Mouse (Mus musculus) neural tube, embryonic 12.5 days (tissue): ENCODE data around the gene Sdad1. TPM values are rescaled to one million over a fixed set of nuclear protein-coding genes. Genes with fewer than 3 reads are reported as not detected.
A peak's percentile ranks its signal among the peaks of the same experiment; 100 is the strongest.
"Not testable (repeated sequence)": the region's sequence is repeated elsewhere in the genome, so short reads cannot be mapped to it uniquely, and the experiment has no call there.

Experiments used
- ATAC-seq: fragments of 200-750 bp; cut with Nextera tagmentation; 2 replicates; pipeline ENCODE4 v1.8.0; 2017; ENCODE audit warnings: low read depth, mild to moderate bottlenecking, moderate TSS enrichment, moderate library complexity; ENCODE audit not compliant: low FRiP score
- H3K27ac ChIP-seq: fragments of 300-500 bp; sonication (generic); 2 replicates; pipeline ENCODE4 v1.5.1; 2016
- H3K27me3 ChIP-seq: fragments of 300-500 bp; sonication (generic); replicated peaks from 2 replicates; pipeline ENCODE4 v1.6.1; 2016; ENCODE audit warnings: mild to moderate bottlenecking
- H3K36me3 ChIP-seq: fragments of 300-500 bp; sonication (generic); 2 replicates; pipeline ENCODE4 v1.6.1; 2016; ENCODE audit warnings: mild to moderate bottlenecking
- H3K4me1 ChIP-seq: fragments of 300-500 bp; sonication (generic); 2 replicates; pipeline ENCODE4 v1.6.1; 2016
- H3K4me2 ChIP-seq: fragments of 300-500 bp; sonication (generic); replicated peaks from 2 replicates; pipeline ENCODE4 v1.6.1; 2016; ENCODE audit warnings: mild to moderate bottlenecking
- H3K4me3 ChIP-seq: fragments of 300-500 bp; sonication (generic); 2 replicates; pipeline ENCODE4 v1.5.1; 2016
- H3K9ac ChIP-seq: fragments of 300-500 bp; sonication (generic); 2 replicates; pipeline ENCODE4 v1.6.1; 2016; ENCODE audit warnings: mild to moderate bottlenecking
- H3K9me3 ChIP-seq: fragments of 300-500 bp; sonication (generic); 2 replicates; pipeline ENCODE4 v1.6.1; 2016; ENCODE audit warnings: mild to moderate bottlenecking
- WGBS: fragments of 180-500 bp; shearing (Covaris S2); methylation state at CpG from one replicate; pipeline ENCODE4 v1.1.7; 2016; 5-methylcytosine and 5-hydroxymethylcytosine counted together
- polyA plus RNA-seq: library from polyadenylated mRNA; unstranded; fragments of >200 nt; fragmentation: Nextera tagmentation; extraction: Ambion mirVana; gene quantifications from 2 replicates; pipeline ENCODE4 v1.2.1, GENCODE M21; 2016

The Sdad1 gene
- 33.6 and 35.0 TPM in 2 replicates for polyA plus RNA-seq

DNA sequence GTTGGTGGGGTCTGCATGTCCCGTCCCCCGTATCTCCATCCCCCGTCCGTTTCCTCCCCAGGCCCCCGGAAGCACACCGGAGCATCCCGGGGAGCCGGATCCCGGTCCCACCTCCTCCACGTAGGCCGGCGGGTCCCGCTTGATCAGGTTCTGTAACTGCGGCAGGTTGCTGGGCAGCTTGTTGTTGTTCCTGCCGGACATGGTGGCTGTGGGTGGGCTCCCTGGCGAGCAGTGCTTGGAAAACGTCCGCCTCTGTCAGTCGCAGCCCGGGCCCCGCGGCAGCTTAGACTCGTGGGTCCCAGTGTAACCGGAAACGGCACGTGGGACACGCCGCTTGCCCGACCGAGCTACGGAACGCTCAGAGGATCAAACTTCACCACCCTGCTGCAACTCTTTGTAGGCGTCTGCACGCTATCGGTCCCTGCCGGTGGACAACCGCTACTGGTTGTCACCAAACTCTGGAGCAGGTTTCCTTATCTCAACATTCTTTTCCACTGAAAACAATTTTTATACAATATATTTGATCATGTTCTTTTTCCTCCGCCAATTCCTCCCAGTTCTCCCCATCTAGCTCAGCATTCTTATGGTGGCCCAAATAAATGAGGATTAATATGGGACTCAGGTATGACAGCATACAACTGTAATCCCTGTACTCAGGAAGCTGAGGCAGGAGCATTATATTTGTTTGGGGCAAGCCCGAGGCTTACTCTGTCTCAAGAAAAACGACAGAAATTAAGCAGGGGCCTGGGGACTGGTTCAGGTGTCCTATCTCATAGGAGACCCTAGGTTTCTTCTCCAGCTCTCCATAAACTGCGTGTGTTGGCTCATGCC is at the start of gene Sdad1:
Gene Sdad1, minus strand, starts transcription at position 799 of the 831 bp plus-strand sequence.
- Histone ChIP-seq H3K36me3 (peaks cover 9% of the 10 kb centered on the region), H3K4me2 (peak within 1 kb of the TSS; percentile 87), H3K4me1 (peaks cover 11% of the 10 kb centered on the region), H3K4me3 (peak within 1 kb of the TSS; percentile 92), H3K9me3 (no peaks in the 10 kb centered on the region), H3K9ac (peak within 1 kb of the TSS; percentile 82), H3K27me3 (no peaks in the 10 kb centered on the region), H3K27ac (peak within 1 kb of the TSS; percentile 42; the same call in 1 of the 2 replicates)
- ATAC-seq = peak; percentile 94
- WGBS = 2% methylated on average over 41 of the region's 41 CpGs

DNA sequence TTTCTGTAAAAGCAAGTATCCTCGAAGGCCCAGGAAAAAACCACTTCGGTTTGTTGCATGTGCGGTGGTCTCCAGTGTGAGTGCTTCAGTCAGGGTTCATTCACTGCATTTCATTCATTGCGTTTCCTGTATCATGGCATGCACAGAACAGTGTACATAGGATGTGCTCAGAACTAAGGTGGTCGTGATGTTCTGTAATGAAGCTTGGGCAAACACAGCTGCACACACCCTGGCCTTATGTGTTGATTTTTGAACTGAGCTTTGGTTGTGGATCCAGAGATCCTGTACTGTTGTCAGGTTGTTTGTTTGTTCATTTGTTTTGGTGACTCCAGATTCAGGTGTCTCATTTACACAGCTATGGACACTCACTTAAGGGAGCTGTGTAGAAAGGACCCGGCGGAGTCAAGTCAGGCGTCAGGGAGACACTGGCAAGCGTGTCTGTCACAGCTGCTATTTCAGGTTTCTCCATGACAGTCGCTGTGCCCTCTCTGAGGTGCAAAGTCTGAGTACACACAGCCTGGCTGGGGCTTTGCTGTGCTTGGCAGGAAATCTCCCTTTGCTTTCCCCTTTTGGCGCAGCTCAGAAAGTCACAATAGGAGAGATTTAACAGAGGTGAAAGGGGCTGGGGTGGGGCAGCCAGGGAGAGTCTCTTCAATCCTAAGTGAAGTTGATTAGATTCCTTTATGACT is 48.6 kb upstream of the Sdad1 start:
- H3K4me1 ChIP-seq = no peaks in the 10 kb centered on the region
- no peak overlapping the region for H3K27ac ChIP-seq
- H3K27me3 ChIP-seq = no peaks in the 10 kb centered on the region
- no peak overlapping the region for H3K9ac ChIP-seq
- H3K4me2 ChIP-seq = no peak overlapping the region
- H3K36me3 ChIP-seq = no peaks in the 10 kb centered on the region
- no peak overlapping the region for H3K4me3 ChIP-seq
- no peaks in the 10 kb centered on the region for H3K9me3 ChIP-seq
- no peak for ATAC-seq
- 85% methylated on average over 11 of the region's 11 CpGs for WGBS

DNA sequence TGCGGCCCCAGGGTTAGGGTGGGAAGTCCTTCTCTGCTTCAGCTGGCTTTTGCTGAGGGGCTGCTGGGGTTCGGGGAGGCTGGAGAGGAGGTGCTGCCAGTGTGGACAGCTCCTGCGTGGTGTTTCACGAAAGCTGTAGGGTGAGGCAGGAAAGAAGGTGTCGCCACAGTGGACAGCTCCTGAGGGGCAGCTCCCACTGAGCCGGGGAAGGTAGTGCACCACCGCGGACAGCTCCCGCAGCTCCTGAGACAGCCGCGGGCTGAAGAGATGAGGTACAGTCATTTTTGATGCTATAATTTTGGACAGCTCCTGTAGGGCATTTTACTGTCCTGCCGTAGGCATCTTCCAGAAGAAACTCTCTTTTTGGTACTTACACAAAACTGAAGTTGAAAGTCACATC is 47.8 kb upstream of the Sdad1 start:
- Histone ChIP-seq H3K9ac (no peak overlapping the region), H3K4me2 (no peak overlapping the region), H3K4me3 (no peak overlapping the region), H3K27me3 (no peaks in the 10 kb centered on the region), H3K9me3 (no peaks in the 10 kb centered on the region), H3K36me3 (no peaks in the 10 kb centered on the region), H3K27ac (no peak overlapping the region), H3K4me1 (no peaks in the 10 kb centered on the region)
- no peak for ATAC-seq
- 61% methylated on average over 11 of the region's 12 CpGs for WGBS

DNA sequence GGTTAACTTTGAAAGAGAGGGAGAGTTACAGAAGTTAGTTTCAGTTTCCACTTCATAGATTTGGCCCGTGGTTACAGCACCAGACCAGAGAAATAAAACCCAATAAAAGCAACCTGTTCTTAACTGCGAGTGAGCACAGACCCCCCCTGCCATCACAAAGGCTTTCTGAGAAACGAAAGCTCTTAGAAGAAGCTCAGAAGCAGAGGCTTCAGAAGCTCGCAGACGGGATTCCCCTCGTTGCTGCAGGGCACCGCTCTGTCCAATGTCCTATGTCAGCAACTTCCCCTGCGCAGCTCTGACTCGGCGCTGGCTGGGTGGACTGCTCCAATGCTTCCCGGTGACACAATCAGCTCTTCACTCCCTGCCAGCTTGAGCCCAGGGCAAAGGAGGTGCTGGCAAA is 43.2 kb upstream of the Sdad1 start:
- no peak overlapping the region for H3K4me3 ChIP-seq
- H3K27ac ChIP-seq = no peak overlapping the region
- ATAC-seq = no peak
- H3K9me3 ChIP-seq = no peaks in the 10 kb centered on the region
- no peak overlapping the region for H3K4me2 ChIP-seq
- H3K9ac ChIP-seq = no peak overlapping the region
- 54% methylated on average over 11 of the region's 11 CpGs for WGBS
- H3K36me3 ChIP-seq = no peaks in the 10 kb centered on the region
- peaks cover 2% of the 10 kb centered on the region; the same call in 1 of the 2 replicates for H3K27me3 ChIP-seq
- H3K4me1 ChIP-seq = peaks cover 4% of the 10 kb centered on the region; the same call in 1 of the 2 replicates

DNA sequence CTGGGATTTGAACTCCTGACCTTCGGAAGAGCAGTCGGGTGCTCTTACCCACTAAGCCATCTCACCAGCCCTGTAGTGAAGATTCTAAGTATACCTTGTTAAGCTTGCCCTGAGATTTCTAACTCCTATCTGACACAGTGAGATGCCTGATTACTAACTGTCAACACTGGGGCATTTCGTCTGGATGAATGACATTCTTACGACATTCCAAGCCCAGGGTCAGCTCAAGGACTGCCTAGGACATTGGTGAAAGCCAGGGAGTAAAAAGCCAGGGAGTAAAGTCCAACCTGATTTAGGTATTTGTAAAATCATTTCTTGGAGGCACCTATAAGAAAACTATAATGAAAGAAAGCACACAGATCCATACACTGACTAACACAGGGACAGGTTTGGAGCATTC is 42.4 kb upstream of the Sdad1 start:
- H3K27ac ChIP-seq, H3K4me1 ChIP-seq, H3K9me3 ChIP-seq, H3K9ac ChIP-seq, H3K4me3 ChIP-seq, H3K36me3 ChIP-seq, ATAC-seq, H3K27me3 ChIP-seq, H3K4me2 ChIP-seq: not testable (repeated sequence)
- WGBS = 80% methylated on average over 4 of the region's 4 CpGs

DNA sequence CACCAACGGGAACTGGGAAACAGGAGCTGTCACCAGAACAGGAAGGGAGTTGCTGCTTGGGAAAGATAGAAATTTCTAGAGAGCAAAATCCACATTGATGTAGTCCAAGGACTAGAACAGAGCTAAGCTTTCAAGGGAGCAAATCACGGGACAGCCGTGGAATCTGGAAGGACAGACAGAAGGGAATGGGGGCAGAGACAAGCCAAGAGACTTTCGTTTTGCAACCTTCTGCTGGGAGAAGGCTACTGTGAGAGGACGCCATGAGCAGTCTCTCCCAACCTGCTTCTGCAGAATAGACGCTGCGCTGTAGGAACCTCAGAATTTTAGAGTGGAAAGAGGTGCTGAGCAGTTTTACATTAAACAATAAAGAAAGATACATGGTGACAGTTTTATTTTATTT is 39.5 kb upstream of the Sdad1 start:
- 88% methylated on average over 7 of the region's 7 CpGs for WGBS
- no peak overlapping the region for H3K4me3 ChIP-seq
- no peak overlapping the region for H3K4me2 ChIP-seq
- H3K9me3 ChIP-seq = no peaks in the 10 kb centered on the region
- no peak overlapping the region for H3K27ac ChIP-seq
- H3K36me3 ChIP-seq = no peaks in the 10 kb centered on the region
- no peak for ATAC-seq
- peaks cover 10% of the 10 kb centered on the region for H3K27me3 ChIP-seq
- H3K9ac ChIP-seq = no peak overlapping the region
- peaks cover 4% of the 10 kb centered on the region; the same call in 1 of the 2 replicates for H3K4me1 ChIP-seq

DNA sequence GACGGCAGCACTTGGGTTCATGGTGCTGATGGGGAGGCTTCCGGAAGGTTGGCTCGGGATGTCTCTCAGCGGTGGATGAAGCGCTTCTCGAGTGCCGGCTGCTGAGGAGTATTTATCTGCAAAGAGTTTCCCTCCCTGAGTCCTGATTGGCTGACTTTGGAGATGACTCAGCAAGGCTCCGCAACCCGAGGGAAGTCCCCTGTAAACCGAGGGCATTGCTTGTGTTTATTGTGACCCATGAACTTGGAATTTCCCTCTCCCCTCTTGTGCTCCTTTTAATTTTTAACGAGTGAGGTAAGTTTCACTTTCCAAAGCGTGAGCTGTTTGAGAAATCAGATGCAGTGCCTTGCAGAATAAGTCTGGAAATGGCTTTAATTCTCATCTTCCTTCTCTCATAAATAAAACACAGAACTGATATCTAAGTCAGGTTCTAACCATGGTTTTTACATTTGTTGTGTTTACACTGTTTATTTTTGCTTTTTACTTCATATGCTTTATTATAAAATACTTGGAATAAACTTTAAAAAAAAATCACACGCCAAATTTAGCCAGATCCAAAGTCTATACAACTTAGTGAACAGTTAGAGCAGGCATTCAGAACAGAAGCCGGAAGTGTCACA is 38.6 kb upstream of the Sdad1 start, which contains the start of gene Cxcl10:
Gene Cxcl10, minus strand, starts transcription at position 96 of the 620 bp plus-strand sequence.
- H3K9me3 ChIP-seq = no peaks in the 10 kb centered on the region
- peaks cover 10% of the 10 kb centered on the region for H3K27me3 ChIP-seq
- no peaks in the 10 kb centered on the region for H3K36me3 ChIP-seq
- H3K9ac ChIP-seq = 0 out of 2 replicates have a peak within 1 kb of the TSS, but pooled peaks have one; percentile 3
- H3K4me3 ChIP-seq = no peak within 1 kb of the TSS
- H3K4me1 ChIP-seq = peaks cover 4% of the 10 kb centered on the region; the same call in 1 of the 2 replicates
- peak; percentile 44; the same call in 1 of the 2 replicates for ATAC-seq
- H3K4me2 ChIP-seq = peak within 1 kb of the TSS; percentile 48
- no peak within 1 kb of the TSS for H3K27ac ChIP-seq
- WGBS = 21% methylated on average over 14 of the region's 14 CpGs

DNA sequence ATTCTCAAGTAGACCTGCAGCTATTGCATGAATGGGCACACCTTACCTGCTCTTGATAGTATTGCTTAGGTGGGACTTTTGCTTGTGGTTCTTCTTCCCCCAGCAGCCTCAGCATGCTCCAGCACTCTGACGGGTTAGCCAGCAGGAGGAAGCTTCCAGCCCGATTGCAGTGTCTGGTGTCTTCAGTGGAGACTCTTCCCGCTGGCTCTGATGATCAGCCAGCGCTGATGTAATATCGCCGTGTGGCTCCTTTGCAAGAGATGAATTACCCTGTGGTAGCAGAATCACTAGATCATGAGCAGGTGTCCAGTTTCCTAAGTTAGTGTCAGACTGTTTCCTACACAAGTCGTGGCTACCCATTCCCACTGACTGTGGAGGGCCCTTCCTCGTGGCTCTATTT is 34.7 kb upstream of the Sdad1 start:
- ATAC-seq = no peak
- WGBS = 85% methylated on average over 8 of the region's 8 CpGs

DNA sequence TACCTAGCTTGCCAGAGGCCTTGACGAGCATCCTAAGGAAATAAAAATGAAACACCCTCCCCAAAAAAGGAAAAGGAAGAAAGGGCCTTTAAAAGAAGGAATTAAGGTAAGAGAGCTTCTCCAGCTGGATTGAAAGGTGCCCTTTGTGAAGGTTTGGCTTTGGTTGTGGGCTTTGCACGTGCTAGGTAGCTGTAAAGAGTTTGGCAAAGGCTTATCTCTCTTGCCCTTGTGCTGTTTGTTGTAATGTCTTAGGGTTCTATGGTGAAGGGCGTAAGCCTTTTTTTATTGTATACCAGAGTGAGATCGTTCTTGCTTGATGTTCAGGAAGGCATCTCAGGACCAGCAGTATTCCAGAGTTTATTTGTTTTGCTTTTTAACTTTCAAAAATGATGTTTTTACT is 30.3 kb upstream of the Sdad1 start:
- no peak for ATAC-seq
- no peak overlapping the region for H3K4me2 ChIP-seq
- 82% methylated on average over 4 of the region's 4 CpGs for WGBS
- no peaks in the 10 kb centered on the region for H3K9me3 ChIP-seq
- H3K4me1 ChIP-seq = no peaks in the 10 kb centered on the region
- H3K36me3 ChIP-seq = no peaks in the 10 kb centered on the region
- no peak overlapping the region for H3K4me3 ChIP-seq
- H3K27me3 ChIP-seq = no peaks in the 10 kb centered on the region
- no peak overlapping the region for H3K27ac ChIP-seq
- H3K9ac ChIP-seq = no peak overlapping the region

More for the DNA sequence above, 34.7 kb upstream of the Sdad1 start:
- Histone ChIP-seq H3K9ac (no peak overlapping the region), H3K27me3 (peaks cover 10% of the 10 kb centered on the region), H3K4me2 (no peak overlapping the region), H3K4me1 (peaks cover 4% of the 10 kb centered on the region; the same call in 1 of the 2 replicates), H3K9me3 (no peaks in the 10 kb centered on the region), H3K4me3 (no peak overlapping the region), H3K27ac (no peak overlapping the region), H3K36me3 (no peaks in the 10 kb centered on the region)

DNA sequence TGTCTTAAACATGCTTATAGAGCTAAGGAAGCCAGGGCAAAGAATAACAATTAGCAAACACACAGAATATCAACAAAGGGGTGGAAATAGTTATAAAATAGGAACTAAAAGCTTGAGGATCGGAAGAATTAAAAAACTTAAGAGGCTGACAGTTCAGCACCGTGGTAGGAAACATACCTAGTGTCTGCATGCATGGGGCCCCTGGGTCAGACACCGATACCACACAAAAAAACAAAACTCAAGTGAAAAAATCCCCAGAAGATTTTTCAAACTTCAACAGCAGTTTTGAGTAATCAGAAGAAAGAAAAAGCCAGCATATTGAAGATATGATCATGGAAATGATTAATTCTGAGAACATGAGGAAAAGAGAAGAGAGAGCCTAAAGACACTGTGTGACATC is 26.5 kb upstream of the Sdad1 start:
- no peaks in the 10 kb centered on the region for H3K9me3 ChIP-seq
- H3K27me3 ChIP-seq = no peaks in the 10 kb centered on the region
- H3K9ac ChIP-seq = no peak overlapping the region
- H3K27ac ChIP-seq = no peak overlapping the region
- H3K4me1 ChIP-seq = no peaks in the 10 kb centered on the region
- no peak for ATAC-seq
- no peak overlapping the region for H3K4me2 ChIP-seq
- H3K36me3 ChIP-seq = no peaks in the 10 kb centered on the region
- no peak overlapping the region for H3K4me3 ChIP-seq
- WGBS = 82% methylated on average over 3 of the region's 3 CpGs

DNA sequence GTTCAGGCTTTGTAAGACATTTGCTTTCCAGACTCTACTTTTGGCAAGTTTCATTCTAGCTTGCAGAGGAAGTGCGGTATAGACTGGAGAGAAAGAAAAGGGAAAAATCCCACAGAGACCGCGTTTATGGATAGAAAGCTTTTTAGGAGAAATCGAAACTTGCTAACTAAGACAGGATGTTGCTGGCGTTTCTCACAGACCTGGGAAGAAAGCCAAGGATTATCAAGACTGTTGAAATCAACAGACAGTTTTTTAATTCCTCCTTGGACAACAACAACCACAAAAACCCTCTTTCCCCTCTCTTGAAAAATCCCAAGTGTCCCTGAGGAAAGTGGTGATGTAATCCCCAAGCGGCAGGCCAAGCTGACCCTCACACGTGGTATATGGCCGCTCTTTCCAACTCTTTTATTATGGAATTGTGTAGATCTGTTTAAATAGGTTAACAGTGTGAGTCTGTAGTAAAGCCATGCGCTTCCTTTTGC is 22.1 kb upstream of the Sdad1 start:
- ATAC-seq = no peak
- WGBS = 79% methylated on average over 9 of the region's 9 CpGs
- H3K4me3 ChIP-seq = no peak overlapping the region
- H3K4me2 ChIP-seq = no peak overlapping the region
- no peaks in the 10 kb centered on the region for H3K4me1 ChIP-seq
- no peak overlapping the region for H3K27ac ChIP-seq
- no peaks in the 10 kb centered on the region for H3K27me3 ChIP-seq
- H3K9ac ChIP-seq = no peak overlapping the region
- H3K36me3 ChIP-seq = no peaks in the 10 kb centered on the region
- H3K9me3 ChIP-seq = no peaks in the 10 kb centered on the region
